Mouse (Mus musculus): Measurements from ENCODE around the gene Aig1. TPM values are rescaled to one million over a fixed set of nuclear protein-coding genes. Genes with fewer than 3 reads are reported as not detected.

Aig1 gene
- polyA plus RNA-seq, 1 experiment from 2014 or later = 11.2 TPM

GRCm38 (mm10) chr10:13739494-13740140 lies 129.2 kb downstream of the Aig1 start:
- no peak overlapping the region for H3K4me3 ChIP-seq
- 82% methylated on average over 18 of the region's 18 CpGs for WGBS
- peaks cover 6% of the 10 kb centered on the region; the same call in 1 of the 2 replicates for H3K4me1 ChIP-seq
- H3K36me3 ChIP-seq = no peaks in the 10 kb centered on the region
- no peaks in the 10 kb centered on the region for H3K9me3 ChIP-seq (replicated peaks)
- no peaks in the 10 kb centered on the region for H3K27me3 ChIP-seq (ENCODE audit: low read depth, poor library complexity, severe bottlenecking)
- no peak overlapping the region for H3K27ac ChIP-seq
- DNase-seq (ENCODE audit: low spot score) = peak; percentile 31

GRCm38 (mm10) chr10:13730039-13730748 lies 138.6 kb downstream of the Aig1 start:
- Histone ChIP-seq H3K36me3 (no peaks in the 10 kb centered on the region), H3K4me3 (no peak overlapping the region), H3K27ac (no peak overlapping the region), H3K9me3 (replicated peaks) (no peaks in the 10 kb centered on the region), H3K27me3 (ENCODE audit: low read depth, poor library complexity, severe bottlenecking) (no peaks in the 10 kb centered on the region), H3K4me1 (no peaks in the 10 kb centered on the region)
- 93% methylated on average over 4 of the region's 4 CpGs for WGBS
- DNase-seq (ENCODE audit: low spot score) = no peak

GRCm38 (mm10) chr10:13727676-13728075 lies 141.1 kb downstream of the Aig1 start:
- 88% methylated on average over 6 of the region's 6 CpGs for WGBS
- Histone ChIP-seq H3K9me3 (replicated peaks) (no peaks in the 10 kb centered on the region), H3K4me3 (no peak overlapping the region), H3K36me3 (no peaks in the 10 kb centered on the region), H3K4me1 (no peaks in the 10 kb centered on the region), H3K27me3 (ENCODE audit: low read depth, poor library complexity, severe bottlenecking) (no peaks in the 10 kb centered on the region), H3K27ac (no peak overlapping the region)
- no peak for DNase-seq (ENCODE audit: low spot score)

GRCm38 (mm10) chr10:13726206-13726605 lies 142.6 kb downstream of the Aig1 start:
- Histone ChIP-seq H3K27me3 (ENCODE audit: low read depth, poor library complexity, severe bottlenecking) (no peaks in the 10 kb centered on the region), H3K27ac (no peak overlapping the region)

GRCm38 (mm10) chr10:13725276-13725675 lies 143.5 kb downstream of the Aig1 start:
- no peak for DNase-seq (ENCODE audit: low spot score)
- no peak overlapping the region for H3K4me3 ChIP-seq
- H3K27me3 ChIP-seq (ENCODE audit: low read depth, poor library complexity, severe bottlenecking) = no peaks in the 10 kb centered on the region
- no peaks in the 10 kb centered on the region for H3K9me3 ChIP-seq (replicated peaks)
- no peak overlapping the region for H3K27ac ChIP-seq
- WGBS = 95% methylated on average over 3 of the region's 3 CpGs
- no peaks in the 10 kb centered on the region for H3K36me3 ChIP-seq
- H3K4me1 ChIP-seq = no peaks in the 10 kb centered on the region

More at GRCm38 (mm10) chr10:13726206-13726605, 142.6 kb downstream of the Aig1 start:
- Histone ChIP-seq H3K4me3 (no peak overlapping the region), H3K4me1 (no peaks in the 10 kb centered on the region), H3K9me3 (replicated peaks) (no peaks in the 10 kb centered on the region), H3K36me3 (no peaks in the 10 kb centered on the region)
- no peak for DNase-seq (ENCODE audit: low spot score)
- WGBS = 89% methylated on average over 2 of the region's 2 CpGs

- Histone ChIP-seq H3K9me3 (replicated peaks) (no peaks in the 10 kb centered on the region), H3K27me3 (ENCODE audit: low read depth, poor library complexity, severe bottlenecking) (peaks cover 51% of the 10 kb centered on the region), H3K4me1 (peaks cover 30% of the 10 kb centered on the region), H3K36me3 (no peaks in the 10 kb centered on the region), H3K4me3 (no peak overlapping the region), H3K27ac (no peak overlapping the region)
- 82% methylated on average over 2 of the region's 2 CpGs for WGBS
- DNase-seq (ENCODE audit: low spot score) = no peak
These were observed 152.6 kb downstream of the Aig1 start for GRCm38 (mm10) chr10:13716132-13716531.

- no peak for DNase-seq (ENCODE audit: low spot score)
- no peaks in the 10 kb centered on the region for H3K9me3 ChIP-seq (replicated peaks)
- 89% methylated on average over 6 of the region's 6 CpGs for WGBS
- peaks cover 51% of the 10 kb centered on the region for H3K27me3 ChIP-seq (ENCODE audit: low read depth, poor library complexity, severe bottlenecking)
- H3K36me3 ChIP-seq = no peaks in the 10 kb centered on the region
- no peak overlapping the region for H3K27ac ChIP-seq
- peaks cover 32% of the 10 kb centered on the region for H3K4me1 ChIP-seq
- no peak overlapping the region for H3K4me3 ChIP-seq
These were observed 153.2 kb downstream of the Aig1 start for GRCm38 (mm10) chr10:13715584-13715983.

GRCm38 (mm10) chr10:13714920-13715293 lies 153.9 kb downstream of the Aig1 start:
- DNase-seq (ENCODE audit: low spot score) = no peak
- Histone ChIP-seq H3K9me3 (replicated peaks) (no peaks in the 10 kb centered on the region), H3K4me3 (no peak overlapping the region), H3K27ac (peak overlapping the region; percentile 53; the same call in 1 of the 2 replicates), H3K36me3 (no peaks in the 10 kb centered on the region), H3K27me3 (ENCODE audit: low read depth, poor library complexity, severe bottlenecking) (peaks cover 51% of the 10 kb centered on the region), H3K4me1 (peaks cover 32% of the 10 kb centered on the region)
- 73% methylated on average over 7 of the region's 7 CpGs for WGBS

GRCm38 (mm10) chr10:13714199-13714919 lies 154.4 kb downstream of the Aig1 start:
- peak overlapping the region; percentile 53; the same call in 1 of the 2 replicates for H3K27ac ChIP-seq
- H3K4me1 ChIP-seq = peaks cover 32% of the 10 kb centered on the region
- peak; percentile 38 for DNase-seq (ENCODE audit: low spot score)
- H3K4me3 ChIP-seq = no peak overlapping the region
- no peaks in the 10 kb centered on the region for H3K9me3 ChIP-seq (replicated peaks)
- H3K36me3 ChIP-seq = no peaks in the 10 kb centered on the region
- H3K27me3 ChIP-seq (ENCODE audit: low read depth, poor library complexity, severe bottlenecking) = peaks cover 51% of the 10 kb centered on the region
- 40% methylated on average over 9 of the region's 9 CpGs for WGBS

GRCm38 (mm10) chr10:13713711-13714110 lies 155.1 kb downstream of the Aig1 start:
- 88% methylated on average over 5 of the region's 5 CpGs for WGBS
- Histone ChIP-seq H3K4me1 (peaks cover 38% of the 10 kb centered on the region), H3K9me3 (replicated peaks) (no peaks in the 10 kb centered on the region), H3K27me3 (ENCODE audit: low read depth, poor library complexity, severe bottlenecking) (peaks cover 51% of the 10 kb centered on the region), H3K36me3 (no peaks in the 10 kb centered on the region), H3K27ac (no peak overlapping the region), H3K4me3 (no peak overlapping the region)
- no peak for DNase-seq (ENCODE audit: low spot score)

- Histone ChIP-seq H3K27me3 (ENCODE audit: low read depth, poor library complexity, severe bottlenecking) (peaks cover 53% of the 10 kb centered on the region), H3K4me1 (peaks cover 38% of the 10 kb centered on the region), H3K27ac (no peak overlapping the region), H3K9me3 (replicated peaks) (no peaks in the 10 kb centered on the region), H3K4me3 (no peak overlapping the region), H3K36me3 (no peaks in the 10 kb centered on the region)
- DNase-seq (ENCODE audit: low spot score) = no peak
- WGBS = 64% methylated on average over 2 of the region's 2 CpGs
These were observed 155.7 kb downstream of the Aig1 start for GRCm38 (mm10) chr10:13713116-13713515.

GRCm38 (mm10) chr10:13711281-13711829 lies 157.4 kb downstream of the Aig1 start:
- no peaks in the 10 kb centered on the region for H3K36me3 ChIP-seq
- H3K27ac ChIP-seq = no peak overlapping the region
- peaks cover 63% of the 10 kb centered on the region for H3K27me3 ChIP-seq (ENCODE audit: low read depth, poor library complexity, severe bottlenecking)
- peaks cover 44% of the 10 kb centered on the region for H3K4me1 ChIP-seq
- 61% methylated on average over 8 of the region's 8 CpGs for WGBS
- no peaks in the 10 kb centered on the region for H3K9me3 ChIP-seq (replicated peaks)
- no peak overlapping the region for H3K4me3 ChIP-seq
- peak; percentile 35 for DNase-seq (ENCODE audit: low spot score)

GRCm38 (mm10) chr10:13705771-13706170 lies 163.0 kb downstream of the Aig1 start:
- no peaks in the 10 kb centered on the region for H3K36me3 ChIP-seq
- no peaks in the 10 kb centered on the region for H3K9me3 ChIP-seq (replicated peaks)
- WGBS = 19% methylated on average over 4 of the region's 4 CpGs
- H3K4me3 ChIP-seq = no peak overlapping the region
- H3K4me1 ChIP-seq = peaks cover 24% of the 10 kb centered on the region
- H3K27me3 ChIP-seq (ENCODE audit: low read depth, poor library complexity, severe bottlenecking) = peaks cover 56% of the 10 kb centered on the region
- H3K27ac ChIP-seq = no peak overlapping the region
- no peak for DNase-seq (ENCODE audit: low spot score)

All from limb, embryonic 10.5 days (tissue).